Mouse (Mus musculus) MEL (cell line): ENCODE results near the gene Krt31. TPM values are rescaled to one million over a fixed set of nuclear protein-coding genes. Genes with fewer than 3 reads are reported as not detected.

Experiments
- DNase-seq: peaks from one replicate; pipeline ENCODE4 v3.0.0; 2011; ENCODE audit warnings: low read depth, low spot score
- H3K27ac ChIP-seq: 2 replicates; pipeline ENCODE4 v1.5.1; 2012; ENCODE audit warnings: low read depth, mild to moderate bottlenecking, control low read depth, low read length, moderate library complexity; ENCODE audit not compliant: control insufficient read depth
- H3K27me3 ChIP-seq, 2 experiments: fragments of 150-350 bp in 1 of 2; sonication (generic) in 1 of 2; 2 replicates each; pipeline ENCODE4 v1.6.1; 2012; ENCODE audit warnings: low read length in 2 of 2, mild to moderate bottlenecking in 2 of 2, improper control_type of control experiment in 1 of 2, moderate library complexity in 1 of 2; ENCODE audit not compliant: insufficient read depth in 2 of 2, control insufficient read depth in 1 of 2
- H3K36me3 ChIP-seq, 2 experiments: 2 replicates each; pipeline ENCODE4 v1.6.1; 2012 to 2014; ENCODE audit warnings: low read length in 2 of 2, improper control_type of control experiment in 1 of 2, inconsistent platforms in 1 of 2, mild to moderate bottlenecking in 1 of 2; ENCODE audit not compliant: insufficient read depth in 2 of 2, control insufficient read depth in 1 of 2
- H3K4me1 ChIP-seq, 2 experiments: fragments of 150-350 bp in 1 of 2; sonication (generic) in 1 of 2; 2 replicates each; pipeline ENCODE4 v1.6.1; 2012; ENCODE audit warnings: low read length in 2 of 2, improper control_type of control experiment in 1 of 2, mild to moderate bottlenecking in 1 of 2; ENCODE audit not compliant: insufficient read depth in 2 of 2, control insufficient read depth in 1 of 2
- H3K4me3 ChIP-seq, 2 experiments: fragments of 150-350 bp in 1 of 2; sonication (generic) in 1 of 2; 2 replicates each; pipeline ENCODE4 v1.5.1; 2012; ENCODE audit warnings: low read depth in 2 of 2, low read length in 2 of 2, mild to moderate bottlenecking in 2 of 2, moderate library complexity in 2 of 2, control low read depth in 1 of 2, improper control_type of control experiment in 1 of 2; ENCODE audit not compliant: control insufficient read depth in 1 of 2, insufficient read depth in 1 of 2
- H3K79me2 ChIP-seq: 2 replicates; pipeline ENCODE4 v1.6.1; 2012; ENCODE audit warnings: mild to moderate bottlenecking, low read length, moderate library complexity; ENCODE audit not compliant: control insufficient read depth, poor library complexity, insufficient read depth
- H3K9ac ChIP-seq: 2 replicates; pipeline ENCODE4 v1.6.1; 2012; ENCODE audit warnings: low read depth, mild to moderate bottlenecking, control low read depth, low read length, moderate library complexity; ENCODE audit not compliant: control insufficient read depth, poor library complexity, severe bottlenecking
- H3K9me3 ChIP-seq: fragments of 150-350 bp; sonication (generic); replicated peaks from 2 replicates; pipeline ENCODE4 v1.6.1; 2012; ENCODE audit warnings: mild to moderate bottlenecking, low read length, improper control_type of control experiment, moderate library complexity; ENCODE audit not compliant: insufficient read depth
- BHLHE40 ChIP-seq: IDR thresholded peaks from 2 replicates; pipeline ENCODE4 v1.6.1; 2012; ENCODE audit warnings: low read depth, mild to moderate bottlenecking, inconsistent platforms, low read length, improper control_type of control experiment, borderline replicate concordance
- GABPA ChIP-seq: IDR thresholded peaks from 2 replicates; pipeline ENCODE4 v1.6.1; 2012; ENCODE audit warnings: low read depth, mild to moderate bottlenecking, inconsistent platforms, low read length, improper control_type of control experiment, moderate library complexity
- MAFK ChIP-seq: IDR thresholded peaks from 2 replicates; pipeline ENCODE4 v1.6.1; 2011; ENCODE audit warnings: low read depth, mild to moderate bottlenecking, low read length, improper control_type of control experiment, borderline replicate concordance
- RCOR1 ChIP-seq: IDR thresholded peaks from 2 replicates; pipeline ENCODE4 v1.6.1; 2012; ENCODE audit warnings: low read depth, mild to moderate bottlenecking, inconsistent platforms, low read length, improper control_type of control experiment
- polyA plus RNA-seq, 2 experiments: library from polyadenylated mRNA; stranded (reverse) in 1 of 2; unstranded in 1 of 2; fragments of >175 nt in 1 of 2; fragments of >200 nt in 1 of 2; gene quantifications; 2 replicates each; pipeline versions ENCODE4 v1.2.1 to v1.2.4; 2012; ENCODE audit warnings: low replicate concordance in 2 of 2, low read depth in 1 of 2; ENCODE audit not compliant: insufficient read length in 2 of 2, insufficient read depth in 1 of 2, missing spikeins in 1 of 2
- total RNA-seq: library from RNA; depleted of rRNA; stranded (reverse); fragments of 300-350 nt; gene quantifications from 2 replicates; pipeline ENCODE4 v1.2.3, GENCODE M21; 2012; rRNA removed

Gene Krt31
- total and polyA plus RNA-seq, 3 experiments: not detected

- Histone ChIP-seq H3K4me1 (no peaks in the 10 kb centered on the region), H3K36me3 (no peaks in the 10 kb centered on the region), H3K4me3 (no peak overlapping the region), H3K9ac (no peak overlapping the region), H3K27ac (no peak overlapping the region), H3K27me3 (no peaks in the 10 kb centered on the region), H3K79me2 (no peaks in the 10 kb centered on the region), H3K9me3 (no peaks in the 10 kb centered on the region)
- TF ChIP-seq BHLHE40: no peak
- no peak for TF ChIP-seq GABPA
- TF ChIP-seq RCOR1: no peak
- TF ChIP-seq MAFK: no peak
- DNase-seq: no peak
Measured at GRCm38 (mm10) chr11:99999091-99999490, 51.3 kb downstream of the Krt31 start.

Other genes with a start within 250 kb of the Krt31 start
- gene Gm11554, start 246.1 kb downstream of the Krt31 start, total RNA-seq: not detected in 2 replicates
- gene Gm11554, start 246.1 kb downstream of the Krt31 start, polyA plus RNA-seq: not detected
- gene Krtap4-13, start 240.7 kb downstream of the Krt31 start, total RNA-seq: not detected in 2 replicates
- not detected for gene Krtap4-13, start 240.7 kb downstream of the Krt31 start, polyA plus RNA-seq
- not detected in 2 replicates for gene Gm11564, start 234.9 kb downstream of the Krt31 start, total RNA-seq
- gene Gm11564, start 234.9 kb downstream of the Krt31 start, polyA plus RNA-seq: not detected
- not detected in 2 replicates for gene 2300003K06Rik, start 212.5 kb downstream of the Krt31 start, total RNA-seq
- gene 2300003K06Rik, start 212.5 kb downstream of the Krt31 start, polyA plus RNA-seq: not detected
- not detected in 2 replicates for gene Krtap4-16, start 198.9 kb downstream of the Krt31 start, total RNA-seq
- gene Krtap4-16, start 198.9 kb downstream of the Krt31 start, polyA plus RNA-seq: not detected
- gene Gm11568, start 192.6 kb downstream of the Krt31 start, total RNA-seq: not detected in 2 replicates
- gene Gm11568, start 192.6 kb downstream of the Krt31 start, polyA plus RNA-seq: not detected
- gene Gm11559, start 186.1 kb downstream of the Krt31 start, total RNA-seq: not detected in 2 replicates
- not detected for gene Gm11559, start 186.1 kb downstream of the Krt31 start, polyA plus RNA-seq
- not detected in 2 replicates for gene Krtap9-1, start 177.2 kb downstream of the Krt31 start, total RNA-seq
- gene Krtap9-1, start 177.2 kb downstream of the Krt31 start, polyA plus RNA-seq: not detected
- not detected in 2 replicates for gene Gm11567, start 171.4 kb downstream of the Krt31 start, total RNA-seq
- gene Gm11567, start 171.4 kb downstream of the Krt31 start, polyA plus RNA-seq: not detected
- not detected in 2 replicates for gene Krtap31-1, start 142.6 kb downstream of the Krt31 start, total RNA-seq
- not detected for gene Krtap31-1, start 142.6 kb downstream of the Krt31 start, polyA plus RNA-seq
- not detected in 2 replicates for gene Gm11565, start 135.8 kb downstream of the Krt31 start, total RNA-seq
- gene Gm11565, start 135.8 kb downstream of the Krt31 start, polyA plus RNA-seq: not detected
- not detected in 2 replicates for gene Krtap31-2, start 114.3 kb downstream of the Krt31 start, total RNA-seq
- not detected for gene Krtap31-2, start 114.3 kb downstream of the Krt31 start, polyA plus RNA-seq
- not detected in 2 replicates for gene Krtap9-5, start 102.1 kb downstream of the Krt31 start, total RNA-seq
- gene Krtap9-5, start 102.1 kb downstream of the Krt31 start, polyA plus RNA-seq: not detected
- gene Krtap29-1, start 71.5 kb downstream of the Krt31 start, total RNA-seq: not detected in 2 replicates
- gene Krtap29-1, start 71.5 kb downstream of the Krt31 start, polyA plus RNA-seq: not detected
- 0.08 TPM in 1 of 2 replicates, not detected in the other for gene Krtap16-1, start 64.0 kb downstream of the Krt31 start, total RNA-seq
- gene Krtap16-1, start 64.0 kb downstream of the Krt31 start, polyA plus RNA-seq: not detected
- gene Krtap17-1, start 56.6 kb downstream of the Krt31 start, total RNA-seq: not detected in 2 replicates
- gene Krtap17-1, start 56.6 kb downstream of the Krt31 start, polyA plus RNA-seq: not detected
- not detected in 2 replicates for gene Krt33a, start 34.3 kb downstream of the Krt31 start, total RNA-seq
- gene Krt33a, start 34.3 kb downstream of the Krt31 start, polyA plus RNA-seq: not detected
- not detected in 2 replicates for gene Krt33b, start 20.7 kb downstream of the Krt31 start, total RNA-seq
- gene Krt33b, start 20.7 kb downstream of the Krt31 start, polyA plus RNA-seq: not detected
- not detected in 2 replicates for gene Krt34, start 9.0 kb downstream of the Krt31 start, total RNA-seq
- gene Krt34, start 9.0 kb downstream of the Krt31 start, polyA plus RNA-seq: not detected
- not detected in 2 replicates for gene Krt32, start 37.7 kb upstream of the Krt31 start, total RNA-seq
- not detected for gene Krt32, start 37.7 kb upstream of the Krt31 start, polyA plus RNA-seq
- gene Krt35, start 45.7 kb upstream of the Krt31 start, total RNA-seq: not detected in 2 replicates
- gene Krt35, start 45.7 kb upstream of the Krt31 start, polyA plus RNA-seq: not detected
- gene Krt36, start 55.1 kb upstream of the Krt31 start, total RNA-seq: not detected in 2 replicates
- not detected for gene Krt36, start 55.1 kb upstream of the Krt31 start, polyA plus RNA-seq
- gene Krt13, start 71.0 kb upstream of the Krt31 start, total RNA-seq: not detected in 2 replicates
- not detected for gene Krt13, start 71.0 kb upstream of the Krt31 start, polyA plus RNA-seq
- gene Krt15, start 85.4 kb upstream of the Krt31 start, total RNA-seq: not detected in 2 replicates
- not detected for gene Krt15, start 85.4 kb upstream of the Krt31 start, polyA plus RNA-seq
- gene Krt19, start 98.1 kb upstream of the Krt31 start, total RNA-seq: not detected in 2 replicates
- not detected for gene Krt19, start 98.1 kb upstream of the Krt31 start, polyA plus RNA-seq
- gene Krt9, start 142.7 kb upstream of the Krt31 start, total RNA-seq: not detected in 2 replicates
- not detected for gene Krt9, start 142.7 kb upstream of the Krt31 start, polyA plus RNA-seq
- not detected in 2 replicates for gene Krt14, start 157.0 kb upstream of the Krt31 start, total RNA-seq
- not detected for gene Krt14, start 157.0 kb upstream of the Krt31 start, polyA plus RNA-seq
- gene Krt16, start 198.4 kb upstream of the Krt31 start, total RNA-seq: not detected in 2 replicates
- gene Krt16, start 198.4 kb upstream of the Krt31 start, polyA plus RNA-seq: not detected
- gene Krt17, start 210.5 kb upstream of the Krt31 start, total RNA-seq: not detected in 2 replicates
- not detected for gene Krt17, start 210.5 kb upstream of the Krt31 start, polyA plus RNA-seq
- not detected in 2 replicates for gene Krt42, start 219.3 kb upstream of the Krt31 start, total RNA-seq
- not detected for gene Krt42, start 219.3 kb upstream of the Krt31 start, polyA plus RNA-seq